Mouse (Mus musculus) heart, adult 2 months (tissue): ENCODE measurements around the gene Paxip1. TPM values are rescaled to one million over a fixed set of nuclear protein-coding genes. Genes with fewer than 3 reads are reported as not detected.

Experiments used
- DNase-seq, 2 experiments: peaks; one replicate each; pipeline ENCODE4 v3.0.0; 2021
- H3K27ac ChIP-seq: fragments of 200-600 bp; 2 replicates; pipeline ENCODE4 v1.8.1; 2022
- H3K27me3 ChIP-seq: fragments of 200-500 bp; 2 replicates; pipeline ENCODE4 v1.6.1; 2012; ENCODE audit warnings: mild to moderate bottlenecking, low read length, inconsistent platforms, mixed read lengths; ENCODE audit not compliant: control insufficient read depth, insufficient read depth
- H3K36me3 ChIP-seq: fragments of 200-500 bp; 2 replicates; pipeline ENCODE4 v1.6.1; 2012; ENCODE audit warnings: low read length, inconsistent platforms; ENCODE audit not compliant: control insufficient read depth, insufficient read depth
- H3K4me1 ChIP-seq: fragments of 200-500 bp; 2 replicates; pipeline ENCODE4 v1.6.1; 2011; ENCODE audit warnings: low read length; ENCODE audit not compliant: control insufficient read depth, insufficient read depth
- H3K4me3 ChIP-seq: fragments of 200-600 bp; 2 replicates; pipeline ENCODE4 v1.8.1; 2022
- H3K79me2 ChIP-seq: fragments of 200-500 bp; replicated peaks from 2 replicates; pipeline ENCODE4 v1.6.1; 2012; ENCODE audit warnings: mild to moderate bottlenecking, inconsistent platforms, low read length, moderate library complexity, mixed read lengths; ENCODE audit not compliant: control insufficient read depth, insufficient read depth
- H3K9ac ChIP-seq: fragments of 200-500 bp; 2 replicates; pipeline ENCODE4 v1.6.1; 2012; ENCODE audit warnings: low read depth, mild to moderate bottlenecking, control low read depth, inconsistent platforms, low read length, mixed read lengths
- CTCF ChIP-seq: fragments of 200-600 bp; IDR thresholded peaks from 2 replicates; pipeline ENCODE4 v1.8.1; 2022; ENCODE audit warnings: antibody characterized with exemption, mild to moderate bottlenecking, moderate library complexity
- EP300 ChIP-seq: fragments of 200-500 bp; IDR thresholded peaks from 2 replicates; pipeline ENCODE4 v1.6.1; 2011; ENCODE audit warnings: low read depth, low read length, control low read depth; ENCODE audit not compliant: insufficient read depth
- POLR2A ChIP-seq: fragments of 200-500 bp; IDR thresholded peaks from 2 replicates; pipeline ENCODE4 v1.6.1; 2011; ENCODE audit warnings: mild to moderate bottlenecking, low read depth, low read length, control low read depth; ENCODE audit not compliant: insufficient read depth
- WGBS: fragments of 180-500 bp; shearing (Covaris S2); methylation state at CpG from one replicate; pipeline ENCODE4 v1.1.7; 2018; 5-methylcytosine and 5-hydroxymethylcytosine counted together
- intact Hi-C: fragments of 180-260 bp; cut with DNase I; formaldehyde crosslinking; loops from one replicate; pipeline ENCODE4 v1.15.1; 2025
- polyA plus RNA-seq: library from polyadenylated mRNA; depleted of rRNA; stranded (reverse); fragments of >200 nt; gene quantifications from 2 replicates; pipeline ENCODE4 v1.2.3, GENCODE M21; 2012
- total RNA-seq, 2 experiments: library from RNA; stranded (reverse); gene quantifications; 2 replicates each; pipeline ENCODE4 v1.2.3; 2021

Gene Paxip1
- total and polyA plus RNA-seq, 3 experiments: 11.5 to 18.8 (median 14.6) TPM

GRCm38 (mm10) chr5:27818840-27819672 lies 27.6 kb upstream of the Paxip1 start:
- intact Hi-C loops: no loop called here
- Histone ChIP-seq H3K27me3 (no peaks in the 10 kb centered on the region), H3K9ac (no peak overlapping the region), H3K79me2 (no peaks in the 10 kb centered on the region), H3K36me3 (no peaks in the 10 kb centered on the region), H3K4me3 (no peak overlapping the region), H3K4me1 (no peaks in the 10 kb centered on the region), H3K27ac (no peak overlapping the region)
- WGBS: 52% methylated on average over 3 of the region's 3 CpGs
- no peak for DNase-seq
- TF ChIP-seq CTCF: no peak
- no peak for TF ChIP-seq POLR2A
- TF ChIP-seq EP300: no peak

- intact Hi-C loops: no loop called here
- 79% methylated on average over 2 of the region's 2 CpGs for WGBS
- no peak for TF ChIP-seq CTCF
- no peak for TF ChIP-seq EP300
- no peak for TF ChIP-seq POLR2A
Measured at GRCm38 (mm10) chr5:27814282-27814681, 22.8 kb upstream of the Paxip1 start.

GRCm38 (mm10) chr5:27793923-27794322 lies 2.4 kb upstream of the Paxip1 start:
- peak; percentile 61 to 79 for DNase-seq
- H3K4me1 ChIP-seq: peaks cover 10% of the 10 kb centered on the region
- TF ChIP-seq CTCF: peak; percentile 94
- no peak for TF ChIP-seq POLR2A
- TF ChIP-seq EP300: 0 out of 2 replicates have a peak, but pooled peaks have one; percentile 21
- no peak overlapping the region for H3K27ac ChIP-seq
- H3K36me3 ChIP-seq: no peaks in the 10 kb centered on the region
- H3K27me3 ChIP-seq: no peaks in the 10 kb centered on the region
- 8% methylated on average over 1 of the region's 1 CpGs for WGBS
- no peak overlapping the region for H3K4me3 ChIP-seq
- intact Hi-C loops: loop anchor here (5.0 to 10.0 kb wide), 2 partner anchors 278 to 521 kb away; partner anchors contain the start of genes Insig1 and Rbm33
- no peak overlapping the region for H3K9ac ChIP-seq
- no peaks in the 10 kb centered on the region for H3K79me2 ChIP-seq

More at GRCm38 (mm10) chr5:27814282-27814681, 22.8 kb upstream of the Paxip1 start:
- Histone ChIP-seq H3K27ac (no peak overlapping the region), H3K9ac (no peak overlapping the region), H3K4me3 (no peak overlapping the region), H3K79me2 (no peaks in the 10 kb centered on the region), H3K4me1 (no peaks in the 10 kb centered on the region), H3K27me3 (no peaks in the 10 kb centered on the region), H3K36me3 (no peaks in the 10 kb centered on the region)
- no peak for DNase-seq

GRCm38 (mm10) chr5:27792531-27793205 lies 1.2 kb upstream of the Paxip1 start:
- no peak overlapping the region for H3K4me3 ChIP-seq
- intact Hi-C loops: loop anchor here (5.0 to 10.0 kb wide), 2 partner anchors 280 to 522 kb away; partner anchors contain the start of genes Insig1 and Rbm33
- no peaks in the 10 kb centered on the region for H3K79me2 ChIP-seq
- H3K9ac ChIP-seq: no peak overlapping the region
- H3K27ac ChIP-seq: no peak overlapping the region
- H3K36me3 ChIP-seq: no peaks in the 10 kb centered on the region
- no peak for DNase-seq
- no peaks in the 10 kb centered on the region for H3K27me3 ChIP-seq
- H3K4me1 ChIP-seq: peaks cover 10% of the 10 kb centered on the region
- TF ChIP-seq POLR2A (no peak), EP300 (no peak), CTCF (no peak)
- 59% methylated on average over 9 of the region's 9 CpGs for WGBS

DNA sequence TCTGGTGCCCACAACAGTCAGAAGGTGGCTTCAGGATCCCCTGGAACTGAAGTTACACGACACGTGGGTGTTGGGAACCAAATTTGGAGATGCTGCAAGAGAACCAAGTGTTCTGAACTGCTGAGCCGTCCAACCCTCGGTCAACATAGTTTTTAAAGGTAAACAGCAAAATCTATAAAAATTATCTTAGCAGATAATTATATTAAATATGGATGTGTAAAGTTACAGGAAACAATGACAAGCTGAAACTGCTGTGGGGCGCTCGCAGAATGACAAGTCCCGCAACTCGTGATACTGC lies 631 bp upstream of the Paxip1 start:
- TF ChIP-seq POLR2A: no peak
- TF ChIP-seq EP300: no peak
- no peak for TF ChIP-seq CTCF
- Histone ChIP-seq H3K27me3 (no peaks in the 10 kb centered on the region), H3K4me3 (peak overlapping the region; percentile 65), H3K4me1 (peaks cover 10% of the 10 kb centered on the region), H3K27ac (peak overlapping the region; percentile 97), H3K36me3 (no peaks in the 10 kb centered on the region), H3K79me2 (no peaks in the 10 kb centered on the region), H3K9ac (peak overlapping the region; percentile 71)
- no peak for DNase-seq
- intact Hi-C loops: loop anchor here (5.0 to 10.0 kb wide), 2 partner anchors 280 to 523 kb away; partner anchors contain the start of genes Insig1 and Rbm33
- WGBS: 16% methylated on average over 8 of the region's 8 CpGs

GRCm38 (mm10) chr5:27790910-27791288 lies 592 bp downstream of the Paxip1 start:
- TF ChIP-seq CTCF (no peak), EP300 (no peak), POLR2A (no peak)
- peak overlapping the region; percentile 97 for H3K27ac ChIP-seq
- H3K79me2 ChIP-seq: no peaks in the 10 kb centered on the region
- WGBS: under 1% methylated on average over 35 of the region's 47 CpGs
- H3K9ac ChIP-seq: peak overlapping the region; percentile 80
- intact Hi-C loops: loop anchor here (5.0 to 10.0 kb wide), 2 partner anchors 281 to 524 kb away; partner anchors contain the start of genes Insig1 and Rbm33
- H3K4me3 ChIP-seq: peak overlapping the region; percentile 65
- peak; percentile 90 to 91 for DNase-seq
- no peaks in the 10 kb centered on the region for H3K36me3 ChIP-seq
- H3K4me1 ChIP-seq: peaks cover 10% of the 10 kb centered on the region
- no peaks in the 10 kb centered on the region for H3K27me3 ChIP-seq
